Mouse (Mus musculus) midbrain, postnatal 0 days (tissue): ENCODE data around the gene Gm5485. TPM values are rescaled to one million over a fixed set of nuclear protein-coding genes. Genes with fewer than 3 reads are reported as not detected.

Source experiments
- ATAC-seq: fragments of 200-750 bp; cut with Nextera tagmentation; 2 replicates; pipeline ENCODE4 v1.8.0; 2017; ENCODE audit warnings: moderate number of reproducible peaks, mild to moderate bottlenecking, moderate TSS enrichment, moderate library complexity; ENCODE audit not compliant: low FRiP score
- DNase-seq: peaks from one replicate; pipeline ENCODE4 v3.0.0-alpha.2; 2015; ENCODE audit warnings: low spot score
- H3K27ac ChIP-seq: fragments of 300-500 bp; sonication (generic); 2 replicates; pipeline ENCODE4 v1.5.1; 2014; ENCODE audit warnings: low read depth, mild to moderate bottlenecking, low read length, mixed read lengths
- H3K27me3 ChIP-seq: fragments of 300-500 bp; sonication (generic); 2 replicates; pipeline ENCODE4 v1.6.1; 2014; ENCODE audit warnings: low read length, control low read depth, mixed read lengths; ENCODE audit not compliant: insufficient read depth
- H3K36me3 ChIP-seq: fragments of 300-500 bp; sonication (generic); 2 replicates; pipeline ENCODE4 v1.6.1; 2014; ENCODE audit warnings: low read length, control low read depth, mixed read lengths; ENCODE audit not compliant: insufficient read depth
- H3K4me1 ChIP-seq: fragments of 300-500 bp; sonication (generic); 2 replicates; pipeline ENCODE4 v1.6.1; 2014; ENCODE audit warnings: mild to moderate bottlenecking, control low read depth, antibody characterized with exemption, low read length, mixed read lengths; ENCODE audit not compliant: insufficient read depth
- H3K4me2 ChIP-seq: fragments of 300-500 bp; sonication (generic); 2 replicates; pipeline ENCODE4 v1.6.1; 2014; ENCODE audit warnings: low read depth, mild to moderate bottlenecking, low read length, mixed read lengths; ENCODE audit not compliant: poor library complexity, severe bottlenecking
- H3K4me3 ChIP-seq: fragments of 300-500 bp; sonication (generic); 2 replicates; pipeline ENCODE4 v1.5.1; 2014; ENCODE audit warnings: low read depth, mild to moderate bottlenecking, low read length, moderate library complexity
- H3K9ac ChIP-seq: fragments of 300-500 bp; sonication (generic); replicated peaks from 2 replicates; pipeline ENCODE4 v1.6.1; 2014; ENCODE audit warnings: mild to moderate bottlenecking, low read length, moderate library complexity, mixed read lengths; ENCODE audit not compliant: poor library complexity, severe bottlenecking
- H3K9me3 ChIP-seq: fragments of 300-500 bp; sonication (generic); 2 replicates; pipeline ENCODE4 v1.6.1; 2016; ENCODE audit warnings: low read length, control low read depth
- CTCF ChIP-seq: IDR thresholded peaks from 2 replicates; pipeline ENCODE4 v1.5.1; 2016; ENCODE audit warnings: antibody characterized with exemption, mild to moderate bottlenecking
- WGBS: fragments of 180-500 bp; shearing (Covaris S2); extraction: QIAGEN DNeasy Blood & Tissue Kit; methylation state at CpG from one replicate; pipeline ENCODE4 v1.1.7; 2014; 5-methylcytosine and 5-hydroxymethylcytosine counted together
- polyA plus RNA-seq: library from polyadenylated mRNA; unstranded; fragments of >200 nt; fragmentation: Nextera tagmentation; extraction: Ambion mirVana; gene quantifications from 2 replicates; pipeline ENCODE4 v1.2.1, GENCODE M21; 2015
- total RNA-seq: library from RNA; depleted of rRNA; stranded (reverse); fragments of >200 nt; gene quantifications from 2 replicates; pipeline ENCODE4 v1.2.3, GENCODE M21; 2014

The Gm5485 gene
- total and polyA plus RNA-seq, 2 experiments from 2014 or later, result not detected

DNA sequence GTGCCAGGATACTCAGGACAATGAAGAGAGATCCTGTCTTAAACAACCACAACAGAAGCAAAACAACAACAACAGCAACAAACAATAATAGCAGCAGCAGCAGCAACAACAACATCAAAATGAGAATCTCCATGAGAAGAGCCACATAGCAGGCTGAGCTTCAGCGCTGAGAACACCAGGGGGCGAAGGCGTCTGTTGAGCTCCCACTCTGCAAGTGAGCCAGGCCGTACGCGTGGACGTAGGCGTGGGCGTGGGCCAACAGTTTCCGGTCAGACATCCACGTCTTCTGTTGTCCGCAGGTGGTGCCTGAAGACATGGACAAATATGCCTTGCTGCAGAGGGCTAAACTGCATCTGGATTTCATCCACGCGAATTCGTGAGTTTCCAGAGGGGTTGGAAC is 18.8 kb upstream of the Gm5485 start, which contains the start of gene Morc1:
TSS of gene Morc1 (plus strand) at position 211 of the 400 bp plus-strand sequence.
- no peaks in the 10 kb centered on the region for H3K36me3 ChIP-seq
- H3K4me3 ChIP-seq, result no peak within 1 kb of the TSS
- WGBS, result 94% methylated on average over 15 of the region's 15 CpGs
- TF ChIP-seq CTCF, result no peak; the same call in 1 of the 2 replicates
- no peak for ATAC-seq
- DNase-seq, result no peak
- no peaks in the 10 kb centered on the region for H3K4me1 ChIP-seq
- no peak within 1 kb of the TSS for H3K9ac ChIP-seq
- H3K27ac ChIP-seq, result no peak within 1 kb of the TSS
- H3K9me3 ChIP-seq, result no peaks in the 10 kb centered on the region
- H3K4me2 ChIP-seq, result no peak within 1 kb of the TSS
- H3K27me3 ChIP-seq, result no peaks in the 10 kb centered on the region

DNA sequence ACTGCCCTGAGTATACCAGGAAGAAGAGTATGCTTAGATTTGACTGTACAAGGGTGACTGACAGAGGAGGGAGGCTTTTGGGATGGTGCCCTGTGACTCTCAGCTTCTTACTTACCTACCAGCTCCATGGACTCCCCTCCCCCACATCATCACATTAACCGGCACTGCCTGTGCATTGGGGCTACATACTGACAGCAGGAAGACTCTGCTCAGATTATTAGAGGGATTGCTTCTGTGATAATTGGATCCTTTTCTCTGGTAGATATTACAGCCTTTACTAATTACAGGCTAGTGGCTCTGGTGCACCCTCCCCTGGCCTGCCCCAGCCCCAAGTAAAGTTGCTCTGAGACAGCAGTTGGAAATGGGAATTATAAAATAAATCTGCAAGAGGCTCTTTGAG is 17.2 kb upstream of the Gm5485 start:
- Histone ChIP-seq H3K9ac (no peak overlapping the region), H3K4me1 (no peaks in the 10 kb centered on the region), H3K4me2 (no peak overlapping the region), H3K27me3 (no peaks in the 10 kb centered on the region), H3K4me3 (no peak overlapping the region), H3K9me3 (no peaks in the 10 kb centered on the region), H3K36me3 (no peaks in the 10 kb centered on the region), H3K27ac (no peak overlapping the region)
- TF ChIP-seq CTCF, result no peak
- ATAC-seq, result no peak
- WGBS, result 52% methylated on average over 1 of the region's 1 CpGs
- no peak for DNase-seq

DNA sequence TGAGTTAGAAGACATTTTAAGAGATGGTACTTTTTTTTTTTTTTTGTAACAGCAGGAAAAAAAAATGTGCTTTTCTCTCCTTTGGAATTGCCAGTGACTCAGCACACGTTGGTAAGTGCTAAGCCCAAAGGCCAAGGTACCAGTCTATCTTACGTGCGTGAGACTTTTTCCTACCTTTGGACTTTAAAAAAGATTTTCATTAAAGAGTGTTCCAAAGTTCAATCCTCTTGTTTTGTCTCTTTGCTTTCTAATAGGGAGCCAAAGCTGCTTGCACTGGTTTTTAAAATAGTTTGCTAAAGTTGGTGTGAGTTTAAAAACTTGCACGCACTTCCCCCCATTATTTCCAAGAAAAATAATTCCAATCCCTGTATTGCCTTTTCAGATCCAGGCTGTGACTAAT is 11.9 kb upstream of the Gm5485 start:
- no peaks in the 10 kb centered on the region for H3K36me3 ChIP-seq
- DNase-seq, result no peak
- H3K9ac ChIP-seq, result no peak overlapping the region
- ATAC-seq, result no peak
- H3K27ac ChIP-seq, result no peak overlapping the region
- no peak overlapping the region for H3K4me3 ChIP-seq
- no peaks in the 10 kb centered on the region for H3K9me3 ChIP-seq
- TF ChIP-seq CTCF, result no peak
- H3K4me1 ChIP-seq, result no peaks in the 10 kb centered on the region
- no peaks in the 10 kb centered on the region for H3K27me3 ChIP-seq
- WGBS, result 82% methylated on average over 4 of the region's 4 CpGs
- no peak overlapping the region for H3K4me2 ChIP-seq

DNA sequence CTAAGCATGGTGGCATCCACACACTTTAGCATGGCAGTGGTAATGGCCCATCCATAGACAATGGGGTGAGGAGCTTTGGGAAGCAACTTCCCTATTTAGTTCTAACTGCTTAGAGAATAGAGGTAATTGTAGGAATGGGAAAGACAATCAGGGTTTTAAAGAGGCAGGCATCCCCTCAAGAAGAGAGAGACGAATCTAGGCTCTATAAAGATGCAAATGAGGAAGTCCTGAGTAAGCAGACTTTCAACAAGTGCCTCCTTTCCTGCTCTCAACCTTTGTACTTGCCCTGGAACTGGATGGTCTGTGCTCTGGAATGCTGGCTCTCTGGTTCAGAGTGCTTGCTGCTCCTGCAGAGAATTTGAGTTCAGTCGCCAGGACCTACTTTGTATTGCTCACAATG is 10.3 kb upstream of the Gm5485 start:
- TF ChIP-seq CTCF, result no peak
- DNase-seq (no peak), ATAC-seq (no peak)
- Histone ChIP-seq H3K36me3 (no peaks in the 10 kb centered on the region), H3K27ac (no peak overlapping the region), H3K9me3 (no peaks in the 10 kb centered on the region), H3K4me1 (no peaks in the 10 kb centered on the region), H3K9ac (no peak overlapping the region), H3K4me2 (no peak overlapping the region), H3K4me3 (no peak overlapping the region), H3K27me3 (no peaks in the 10 kb centered on the region)
- 26% methylated on average over 2 of the region's 2 CpGs for WGBS

DNA sequence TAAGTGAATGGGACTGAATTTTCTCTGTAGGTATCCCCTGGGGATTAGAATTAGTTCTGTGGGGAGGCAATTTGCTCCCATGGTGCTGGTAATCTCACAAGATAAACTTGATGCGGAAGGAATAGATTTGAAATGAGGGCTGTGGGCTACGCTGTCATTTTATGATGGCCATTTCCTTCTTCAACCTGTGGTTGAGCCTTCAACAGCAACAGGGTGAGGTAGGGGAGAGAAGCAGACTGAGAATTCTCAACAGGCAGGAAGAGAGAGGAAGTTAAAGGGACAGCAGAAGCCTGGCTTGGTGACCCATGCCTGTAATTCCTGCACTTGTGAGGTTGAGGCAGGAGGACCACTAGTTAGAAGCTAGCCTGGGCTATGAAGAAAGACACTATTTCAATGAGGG is 6.8 kb upstream of the Gm5485 start:
- no peak for ATAC-seq
- Histone ChIP-seq H3K4me2 (no peak overlapping the region), H3K36me3 (no peaks in the 10 kb centered on the region), H3K4me3 (no peak overlapping the region), H3K27ac (no peak overlapping the region), H3K4me1 (no peaks in the 10 kb centered on the region), H3K27me3 (no peaks in the 10 kb centered on the region), H3K9me3 (no peaks in the 10 kb centered on the region), H3K9ac (no peak overlapping the region)
- no peak for DNase-seq
- TF ChIP-seq CTCF, result no peak
- 76% methylated on average over 2 of the region's 2 CpGs for WGBS

DNA sequence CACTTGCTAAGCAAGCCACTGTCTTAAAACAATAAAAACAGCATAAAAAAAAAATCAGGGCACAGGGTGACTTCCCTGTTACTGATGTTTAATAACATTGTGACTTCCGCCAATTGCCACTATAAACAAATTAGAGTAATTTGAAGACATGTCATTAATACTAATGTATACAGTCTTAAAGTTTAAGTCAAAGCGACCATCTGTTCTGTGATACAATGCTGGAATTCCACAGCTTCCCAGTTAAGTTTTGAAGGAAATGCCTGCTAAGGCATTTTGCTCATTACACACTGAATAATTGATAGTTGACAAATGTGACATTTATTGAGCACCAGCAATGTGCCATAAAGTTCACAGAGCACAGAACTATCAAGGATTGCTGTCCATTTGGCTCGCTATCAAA is 6.3 kb upstream of the Gm5485 start:
- H3K4me1 ChIP-seq, result no peaks in the 10 kb centered on the region
- no peak for TF ChIP-seq CTCF
- ATAC-seq (no peak), DNase-seq (no peak)
- no peak overlapping the region for H3K27ac ChIP-seq
- 88% methylated on average over 3 of the region's 3 CpGs for WGBS
- H3K4me2 ChIP-seq, result no peak overlapping the region
- no peak overlapping the region for H3K9ac ChIP-seq
- H3K36me3 ChIP-seq, result no peaks in the 10 kb centered on the region
- no peaks in the 10 kb centered on the region for H3K27me3 ChIP-seq
- H3K9me3 ChIP-seq, result no peaks in the 10 kb centered on the region
- no peak overlapping the region for H3K4me3 ChIP-seq
